Mouse (Mus musculus): ENCODE measurements around the gene Eipr1.
"Not testable (repeated sequence)": the region's sequence is repeated elsewhere in the genome, so short reads cannot be mapped to it uniquely, and the experiment has no call there.

Gene Eipr1

GRCm38 (mm10) chr12:28751508-28752263, at the start of gene Eipr1:
Gene Eipr1, plus strand, starts transcription at chr12:28751803.
- peak; percentile 92 for DNase-seq

- no peak for DNase-seq
Observed at GRCm38 (mm10) chr12:28704381-28704780, 47.2 kb upstream of the Eipr1 start.

GRCm38 (mm10) chr12:28705204-28705603, 46.4 kb upstream of the Eipr1 start:
- no peak for DNase-seq

- DNase-seq, result no peak
Observed at GRCm38 (mm10) chr12:28708154-28708553, 43.4 kb upstream of the Eipr1 start.

GRCm38 (mm10) chr12:28710566-28711185, 40.9 kb upstream of the Eipr1 start:
- no peak for DNase-seq

GRCm38 (mm10) chr12:28714822-28715632, 36.6 kb upstream of the Eipr1 start:
- DNase-seq, result no peak

GRCm38 (mm10) chr12:28717066-28717465, 34.5 kb upstream of the Eipr1 start:
- no peak for DNase-seq

- DNase-seq, result peak; percentile 61
Observed at GRCm38 (mm10) chr12:28718106-28718505, 33.5 kb upstream of the Eipr1 start.

GRCm38 (mm10) chr12:28724366-28724765, 27.2 kb upstream of the Eipr1 start:
- no peak for DNase-seq

- DNase-seq, result no peak
Observed at GRCm38 (mm10) chr12:28726204-28726603, 25.4 kb upstream of the Eipr1 start.

- no peak for DNase-seq
Observed at GRCm38 (mm10) chr12:28727061-28727460, 24.5 kb upstream of the Eipr1 start.

GRCm38 (mm10) chr12:28732631-28733030, 19.0 kb upstream of the Eipr1 start:
- no peak for DNase-seq

- DNase-seq, result not testable (repeated sequence)
Observed at GRCm38 (mm10) chr12:28733520-28734245, 17.9 kb upstream of the Eipr1 start.

- DNase-seq, result no peak
Observed at GRCm38 (mm10) chr12:28734271-28734670, 17.3 kb upstream of the Eipr1 start.

GRCm38 (mm10) chr12:28735293-28735692, 16.3 kb upstream of the Eipr1 start:
- no peak for DNase-seq

- DNase-seq, result no peak
Observed at GRCm38 (mm10) chr12:28743328-28743727, 8.3 kb upstream of the Eipr1 start.

- peak; percentile 86 for DNase-seq
Observed at GRCm38 (mm10) chr12:28750021-28750633, 1.5 kb upstream of the Eipr1 start, which contains the start of gene Trappc12. Gene Trappc12, minus strand, starts transcription at chr12:28750472.

- no peak for DNase-seq
Observed at GRCm38 (mm10) chr12:28750876-28751275, 727 bp upstream of the Eipr1 start.

- peak; percentile 45 for DNase-seq
Observed at GRCm38 (mm10) chr12:28756019-28756418, 4.4 kb downstream of the Eipr1 start.

- DNase-seq, result no peak
Observed at GRCm38 (mm10) chr12:28769953-28770352, 18.4 kb downstream of the Eipr1 start.

- no peak for DNase-seq
Observed at GRCm38 (mm10) chr12:28773815-28774214, 22.2 kb downstream of the Eipr1 start.

GRCm38 (mm10) chr12:28775120-28775519, 23.5 kb downstream of the Eipr1 start:
- DNase-seq, result no peak

Data from kidney, adult 11 months (tissue).